Mouse (Mus musculus) liver, embryonic 14.5 days (tissue): ENCODE results near the gene Hyal3. TPM values are rescaled to one million over a fixed set of nuclear protein-coding genes. Genes with fewer than 3 reads are reported as not detected.
A peak's percentile ranks its signal among the peaks of the same experiment; 100 is the strongest.
"Not testable (repeated sequence)": the region's sequence is repeated elsewhere in the genome, so short reads cannot be mapped to it uniquely, and the experiment has no call there.

Source experiments
- ATAC-seq: fragments of 200-750 bp; cut with Nextera tagmentation; 2 replicates; pipeline ENCODE4 v1.8.0; 2017; ENCODE audit warnings: moderate number of reproducible peaks, mild to moderate bottlenecking, moderate library complexity; ENCODE audit not compliant: insufficient read depth
- DNase-seq, 3 experiments: peaks; one replicate each; pipeline ENCODE4 v3.0.0-alpha.2; 2012 to 2013; ENCODE audit warnings: low read depth in 3 of 3, low spot score in 3 of 3
- H3K27ac ChIP-seq: fragments of 300-500 bp; sonication (generic); 2 replicates; pipeline ENCODE4 v1.5.1; 2014; ENCODE audit warnings: moderate library complexity, mild to moderate bottlenecking, control low read depth, inconsistent platforms
- H3K27me3 ChIP-seq: fragments of 300-500 bp; sonication (generic); 2 replicates; pipeline ENCODE4 v1.6.1; 2014; ENCODE audit warnings: mild to moderate bottlenecking, low read length, moderate library complexity; ENCODE audit not compliant: control insufficient read depth, insufficient read depth
- H3K36me3 ChIP-seq: fragments of 300-500 bp; sonication (generic); replicated peaks from 2 replicates; pipeline ENCODE4 v1.6.1; 2014; ENCODE audit warnings: low read depth; ENCODE audit not compliant: control insufficient read depth, insufficient read depth
- H3K4me1 ChIP-seq, 2 experiments: fragments of 200-500 bp in 1 of 2; fragments of 300-500 bp in 1 of 2; sonication (generic) in 1 of 2; replicated peaks; 2 replicates each; pipeline ENCODE4 v1.6.1; 2012 to 2014; ENCODE audit warnings: antibody characterized with exemption in 1 of 2, inconsistent platforms in 1 of 2, low read length in 1 of 2; ENCODE audit not compliant: control insufficient read depth in 2 of 2, insufficient read depth in 2 of 2
- H3K4me2 ChIP-seq: fragments of 300-500 bp; sonication (generic); 2 replicates; pipeline ENCODE4 v1.6.1; 2014; ENCODE audit warnings: low read depth, mild to moderate bottlenecking, control low read depth, moderate library complexity
- H3K4me3 ChIP-seq, 2 experiments: fragments of 200-500 bp in 1 of 2; fragments of 300-500 bp in 1 of 2; sonication (generic) in 1 of 2; 2 replicates each; pipeline ENCODE4 v1.5.1; 2012 to 2014; ENCODE audit warnings: low read depth in 2 of 2, low read length in 2 of 2, mild to moderate bottlenecking in 2 of 2, control low read depth in 1 of 2, inconsistent platforms in 1 of 2, moderate library complexity in 1 of 2; ENCODE audit not compliant: insufficient read depth in 1 of 2
- H3K9ac ChIP-seq: fragments of 300-500 bp; sonication (generic); replicated peaks from 2 replicates; pipeline ENCODE4 v1.6.1; 2014; ENCODE audit warnings: mild to moderate bottlenecking, control low read depth, moderate library complexity
- H3K9me3 ChIP-seq: fragments of 300-500 bp; sonication (generic); 2 replicates; pipeline ENCODE4 v1.6.1; 2016; ENCODE audit warnings: low read length, mixed read lengths; ENCODE audit not compliant: control insufficient read depth
- CTCF ChIP-seq: IDR thresholded peaks from 2 replicates; pipeline ENCODE4 v1.5.1; 2016; ENCODE audit warnings: antibody characterized with exemption, low read depth, control low read depth
- EP300 ChIP-seq: IDR thresholded peaks from 2 replicates; pipeline ENCODE4 v1.6.1; 2016; ENCODE audit warnings: antibody characterized with exemption, low read depth
- WGBS: fragments of 180-500 bp; shearing (Covaris S2); extraction: QIAGEN DNeasy Blood & Tissue Kit; methylation state at CpG from one replicate; pipeline ENCODE4 v1.1.7; 2014; ENCODE audit not compliant: insufficient replicate concordance; 5-methylcytosine and 5-hydroxymethylcytosine counted together
- polyA plus RNA-seq, 2 experiments: library from polyadenylated mRNA; depleted of rRNA in 1 of 2; stranded (reverse) in 1 of 2; unstranded in 1 of 2; fragments of >200 nt; fragmentation: Nextera tagmentation in 1 of 2; extraction: Ambion mirVana in 1 of 2; gene quantifications; 2 replicates each; pipeline versions ENCODE4 v1.2.1 to v1.2.3; 2012 to 2014

Gene Hyal3
- polyA plus RNA-seq, 2 experiments, result 0.45 to 0.69 TPM

DNA sequence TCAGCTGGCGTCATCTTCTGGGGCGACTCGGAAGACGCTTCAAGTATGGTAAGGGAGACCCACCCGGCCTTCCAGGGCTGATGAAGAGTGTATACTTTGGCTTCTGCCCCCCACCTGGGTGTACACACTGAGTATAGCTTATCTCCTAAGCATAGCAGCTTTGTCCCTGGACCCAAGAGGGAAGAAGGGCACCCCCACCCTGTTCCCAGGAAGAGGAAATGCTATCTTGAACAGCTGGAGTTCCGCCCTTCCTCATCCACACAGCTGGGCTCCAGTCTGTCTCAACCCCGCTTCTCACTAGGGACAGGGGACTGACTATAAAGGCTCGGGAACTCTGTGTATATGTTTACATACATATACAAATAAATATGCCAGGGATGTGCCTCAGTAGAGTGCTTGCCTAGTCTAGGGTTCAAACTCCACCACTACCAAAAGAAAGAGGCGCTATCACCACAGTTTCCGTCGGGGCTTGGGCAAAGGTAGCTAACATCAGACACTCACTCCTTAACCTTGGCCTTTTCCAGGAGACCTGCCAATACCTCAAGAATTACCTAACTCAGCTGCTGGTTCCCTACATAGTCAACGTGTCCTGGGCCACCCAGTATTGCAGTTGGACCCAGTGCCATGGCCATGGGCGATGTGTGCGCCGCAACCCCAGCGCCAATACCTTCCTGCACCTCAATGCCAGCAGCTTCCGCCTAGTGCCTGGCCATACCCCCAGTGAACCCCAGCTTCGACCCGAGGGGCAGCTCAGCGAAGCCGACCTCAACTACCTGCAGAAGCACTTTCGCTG is 8.9 kb upstream of the Hyal3 start:
- H3K9ac ChIP-seq, result peak overlapping the region; percentile 87
- no peak for TF ChIP-seq EP300
- peak; percentile 32; the same call in 1 of the 2 replicates for ATAC-seq

GRCm38 (mm10) chr9:107572327-107572662 is 8.3 kb upstream of the Hyal3 start:
- Histone ChIP-seq H3K9ac (no peak overlapping the region; the same call in 1 of the 2 replicates), H3K4me2 (peak overlapping the region; percentile 85)

More for the DNA sequence above, 8.9 kb upstream of the Hyal3 start:
- Histone ChIP-seq H3K9me3 (no peaks in the 10 kb centered on the region), H3K36me3 (peaks cover 12% of the 10 kb centered on the region), H3K4me1 (peaks cover 50 to 60% of the 10 kb centered on the region in 2 experiments), H3K4me3 (peak overlapping the region; percentile 86 to 88), H3K27ac (peak overlapping the region; percentile 84), H3K27me3 (no peaks in the 10 kb centered on the region), H3K4me2 (peak overlapping the region; percentile 85)
- DNase-seq, result no peak
- 75% methylated on average over 22 of the region's 22 CpGs for WGBS

GRCm38 (mm10) chr9:107573774-107574173 is 6.8 kb upstream of the Hyal3 start:
- not testable (repeated sequence) for H3K9me3 ChIP-seq, H3K27ac ChIP-seq, H3K4me2 ChIP-seq, H3K4me3 ChIP-seq, H3K27me3 ChIP-seq, H3K9ac ChIP-seq, ATAC-seq, DNase-seq
- 70% methylated on average over 6 of the region's 6 CpGs for WGBS
- Histone ChIP-seq H3K4me1 (peaks cover 46 to 50% of the 10 kb centered on the region in 2 experiments), H3K36me3 (peaks cover 12% of the 10 kb centered on the region)
- TF ChIP-seq CTCF, result peak; percentile 48

More at GRCm38 (mm10) chr9:107572327-107572662, 8.3 kb upstream of the Hyal3 start:
- Histone ChIP-seq H3K9me3 (no peaks in the 10 kb centered on the region), H3K4me3 (no peak overlapping the region; a peak in 1 of 4 replicates), H3K27ac (peak overlapping the region; percentile 84), H3K27me3 (no peaks in the 10 kb centered on the region), H3K36me3 (peaks cover 12% of the 10 kb centered on the region), H3K4me1 (peaks cover 53 to 59% of the 10 kb centered on the region in 2 experiments)
- WGBS, result 83% methylated on average over 2 of the region's 2 CpGs
- ATAC-seq, result no peak
- no peak for TF ChIP-seq EP300
- no peak for TF ChIP-seq CTCF
- DNase-seq, result no peak

DNA sequence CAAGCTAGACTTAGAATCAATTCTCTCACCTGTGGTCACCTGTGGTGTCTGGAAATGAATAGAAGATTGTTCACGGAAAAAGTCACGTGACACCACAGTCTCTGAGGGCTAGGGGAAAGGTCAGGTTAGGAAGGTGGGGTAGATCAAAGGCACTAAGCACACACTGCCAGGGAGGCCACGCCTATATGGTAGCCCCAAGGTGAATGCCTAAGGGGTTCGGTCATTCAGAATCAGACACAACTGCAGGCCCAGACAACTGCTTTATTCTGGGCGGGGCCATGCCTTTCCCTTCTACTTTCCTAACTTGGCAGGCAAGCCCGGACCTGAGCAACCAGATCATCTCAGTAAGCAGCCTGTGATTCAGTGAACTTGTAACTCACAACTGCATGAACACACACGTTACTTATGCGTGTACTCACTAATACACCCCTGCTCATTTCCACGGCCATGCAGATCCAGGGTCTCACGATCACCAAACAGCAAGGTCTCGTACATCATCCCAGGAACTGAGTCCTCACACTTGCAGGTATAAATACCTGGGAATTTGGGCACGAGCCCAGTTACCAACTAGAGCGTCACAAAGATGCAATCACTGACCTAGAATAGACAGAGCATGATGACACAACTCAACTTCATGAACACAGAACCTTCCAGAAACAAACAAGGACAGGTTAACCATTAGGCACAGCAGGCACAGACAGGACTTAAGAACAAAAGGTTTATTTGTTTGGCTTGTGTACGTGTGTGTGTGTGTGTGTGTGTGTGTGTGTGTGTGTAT is 4.8 kb upstream of the Hyal3 start:
- H3K9me3 ChIP-seq, result no peaks in the 10 kb centered on the region
- no peak overlapping the region for H3K9ac ChIP-seq
- 79% methylated on average over 14 of the region's 14 CpGs for WGBS
- H3K36me3 ChIP-seq, result peaks cover 12% of the 10 kb centered on the region
- peaks cover 39 to 48% of the 10 kb centered on the region in 2 experiments for H3K4me1 ChIP-seq
- TF ChIP-seq EP300 (no peak), CTCF (no peak)
- ATAC-seq, result no peak
- no peak for DNase-seq
- H3K27ac ChIP-seq, result peak overlapping the region; percentile 53
- H3K4me3 ChIP-seq, result no peak overlapping the region
- no peaks in the 10 kb centered on the region for H3K27me3 ChIP-seq
- no peak overlapping the region for H3K4me2 ChIP-seq
